Mouse (Mus musculus) intestine, postnatal 0 days (tissue): ENCODE data around the gene Usp4. TPM values are rescaled to one million over a fixed set of nuclear protein-coding genes. Genes with fewer than 3 reads are reported as not detected.
A peak's percentile ranks its signal among the peaks of the same experiment; 100 is the strongest.

Source experiments
- ATAC-seq: fragments of 200-750 bp; cut with Nextera tagmentation; 2 replicates; pipeline ENCODE4 v1.8.0; 2017; ENCODE audit warnings: mild to moderate bottlenecking, moderate TSS enrichment, moderate library complexity
- H3K27ac ChIP-seq: fragments of 300-500 bp; sonication (generic); 2 replicates; pipeline ENCODE4 v1.5.1; 2014; ENCODE audit warnings: mild to moderate bottlenecking, low read depth, low read length, moderate library complexity
- H3K27me3 ChIP-seq: fragments of 300-500 bp; sonication (generic); replicated peaks from 2 replicates; pipeline ENCODE4 v1.6.1; 2014; ENCODE audit warnings: low read length, mixed read lengths; ENCODE audit not compliant: control insufficient read depth, insufficient read depth
- H3K36me3 ChIP-seq: fragments of 300-500 bp; sonication (generic); 2 replicates; pipeline ENCODE4 v1.6.1; 2014; ENCODE audit warnings: mild to moderate bottlenecking, moderate library complexity; ENCODE audit not compliant: control insufficient read depth, insufficient read depth
- H3K4me1 ChIP-seq: fragments of 300-500 bp; sonication (generic); replicated peaks from 2 replicates; pipeline ENCODE4 v1.6.1; 2014; ENCODE audit warnings: antibody characterized with exemption, low read length, mixed read lengths; ENCODE audit not compliant: control insufficient read depth, insufficient read depth
- H3K4me2 ChIP-seq: fragments of 300-500 bp; sonication (generic); replicated peaks from 2 replicates; pipeline ENCODE4 v1.6.1; 2014; ENCODE audit warnings: low read depth, mild to moderate bottlenecking, moderate library complexity
- H3K4me3 ChIP-seq: fragments of 300-500 bp; sonication (generic); 2 replicates; pipeline ENCODE4 v1.5.1; 2014; ENCODE audit warnings: low read depth, low read length
- H3K9ac ChIP-seq: fragments of 300-500 bp; sonication (generic); 2 replicates; pipeline ENCODE4 v1.6.1; 2014; ENCODE audit warnings: mild to moderate bottlenecking, low read depth, low read length
- H3K9me3 ChIP-seq: fragments of 300-500 bp; sonication (generic); 2 replicates; pipeline ENCODE4 v1.6.1; 2016; ENCODE audit warnings: mixed run types; ENCODE audit not compliant: control insufficient read depth
- CTCF ChIP-seq: sonication (generic); IDR thresholded peaks from 2 replicates; pipeline ENCODE4 v1.5.1; 2016; ENCODE audit warnings: low read depth, mild to moderate bottlenecking, control low read depth, antibody characterized with exemption, moderate library complexity
- WGBS: fragments of 180-500 bp; shearing (Covaris S2); extraction: QIAGEN DNeasy Blood & Tissue Kit; methylation state at CpG from one replicate; pipeline ENCODE4 v1.1.7; 2014; 5-methylcytosine and 5-hydroxymethylcytosine counted together
- polyA plus RNA-seq: library from polyadenylated mRNA; unstranded; fragments of >200 nt; fragmentation: Nextera tagmentation; extraction: Ambion mirVana; gene quantifications from 2 replicates; pipeline ENCODE4 v1.2.1, GENCODE M21; 2015

Gene Usp4
- polyA plus RNA-seq, result 44.9 and 45.2 TPM in 2 replicates

DNA sequence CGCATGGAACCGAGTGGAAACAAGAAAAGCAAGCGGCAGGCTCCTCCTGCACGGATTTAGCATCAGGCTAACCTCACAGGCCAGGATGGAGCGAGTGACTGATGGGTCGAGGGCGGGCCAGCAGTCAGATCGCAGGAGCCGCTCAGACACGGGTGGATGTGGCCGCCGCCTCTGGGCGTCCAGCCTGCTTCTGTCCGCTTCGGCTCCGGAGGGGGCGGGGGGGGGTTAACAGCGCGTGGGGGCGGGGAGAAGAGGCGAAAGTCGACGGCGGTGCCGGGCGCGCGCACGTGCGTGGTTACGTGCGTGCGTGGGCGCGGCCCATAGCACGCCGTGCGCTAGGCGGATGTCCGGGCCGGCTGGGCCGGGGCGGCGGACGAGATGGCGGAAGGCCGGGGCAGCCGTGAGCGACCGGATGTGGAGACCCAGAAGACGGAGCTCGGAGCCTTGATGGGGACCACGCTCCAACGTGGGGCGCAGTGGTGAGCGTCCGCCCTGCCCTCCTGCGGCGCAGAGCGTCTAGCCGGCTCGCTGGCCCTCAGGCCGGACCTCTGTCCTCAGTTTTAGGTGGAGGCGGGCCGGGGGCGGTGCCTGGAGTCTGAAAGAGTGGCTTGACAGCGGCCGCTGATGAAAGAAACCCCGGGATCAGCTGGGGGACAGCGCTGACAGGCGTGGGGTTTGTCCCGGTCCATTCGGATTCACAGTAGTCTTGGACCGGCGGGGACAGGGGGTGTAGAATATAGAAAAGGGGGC lies at the start of gene Usp4:
TSS of gene Usp4 (plus strand) at position 314 of the 750 bp plus-strand sequence.
- H3K4me3 ChIP-seq, result peak within 1 kb of the TSS; percentile 68
- no peaks in the 10 kb centered on the region for H3K9me3 ChIP-seq
- H3K27ac ChIP-seq, result peak within 1 kb of the TSS; percentile 90
- H3K4me1 ChIP-seq, result no peaks in the 10 kb centered on the region
- 0 out of 2 replicates have a peak, but pooled peaks have one; percentile 25 for TF ChIP-seq CTCF
- H3K4me2 ChIP-seq, result peak within 1 kb of the TSS; percentile 79
- under 1% methylated on average over 74 of the region's 75 CpGs for WGBS
- peak within 1 kb of the TSS; percentile 63 for H3K9ac ChIP-seq
- H3K27me3 ChIP-seq, result no peaks in the 10 kb centered on the region
- peak; percentile 91 for ATAC-seq
- peaks cover 21% of the 10 kb centered on the region for H3K36me3 ChIP-seq

DNA sequence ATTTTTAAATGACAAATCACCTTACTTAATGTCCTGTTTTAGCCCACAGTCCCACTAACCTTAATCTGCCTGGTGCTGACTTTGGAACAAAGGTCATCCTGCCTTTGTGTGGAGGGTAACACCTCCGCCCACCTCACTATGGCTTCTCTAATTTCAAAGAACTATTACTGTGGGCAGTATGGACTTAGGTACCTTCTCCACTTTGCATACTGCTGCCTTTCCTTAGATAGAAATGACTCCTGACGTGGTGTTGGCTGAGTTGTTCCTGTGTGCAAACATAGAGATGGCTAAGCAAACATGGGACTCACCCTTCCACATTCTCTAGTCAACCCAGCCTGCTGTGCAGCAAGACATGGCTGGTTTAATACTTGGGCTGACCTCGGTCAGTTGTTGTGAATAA lies 45.8 kb upstream of the Usp4 start:
- Histone ChIP-seq H3K4me2 (no peak overlapping the region), H3K9ac (no peak overlapping the region), H3K27me3 (no peaks in the 10 kb centered on the region), H3K9me3 (no peaks in the 10 kb centered on the region), H3K4me1 (0 out of 2 replicates have a peak, but pooled peaks cover 5% of the 10 kb centered on the region), H3K36me3 (peaks cover 22% of the 10 kb centered on the region), H3K27ac (no peak overlapping the region), H3K4me3 (no peak overlapping the region)
- WGBS, result 51% methylated on average over 3 of the region's 3 CpGs
- no peak for ATAC-seq
- no peak for TF ChIP-seq CTCF

DNA sequence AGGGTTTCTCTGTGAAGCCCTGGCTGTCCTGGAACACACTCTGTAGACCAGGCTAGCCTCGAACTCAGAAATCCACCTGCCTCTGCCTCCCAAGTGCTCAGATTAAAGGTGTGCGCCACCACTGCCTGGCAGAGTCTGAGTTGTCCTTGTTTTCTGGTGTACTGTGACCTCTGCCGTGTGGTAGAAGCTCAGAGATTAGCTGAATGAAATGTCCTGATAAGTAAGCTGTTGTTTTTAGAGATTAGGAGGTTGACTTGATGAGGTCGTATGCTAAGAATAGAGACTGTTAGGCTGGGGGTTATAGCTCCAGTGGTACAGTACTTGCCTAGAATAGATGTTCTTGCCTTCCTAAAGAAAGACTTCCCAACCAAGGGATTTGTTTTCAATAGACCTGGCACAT lies 42.9 kb upstream of the Usp4 start:
- peak overlapping the region; percentile 77 for H3K4me2 ChIP-seq
- H3K9ac ChIP-seq, result no peak overlapping the region
- WGBS, result 56% methylated on average over 4 of the region's 4 CpGs

DNA sequence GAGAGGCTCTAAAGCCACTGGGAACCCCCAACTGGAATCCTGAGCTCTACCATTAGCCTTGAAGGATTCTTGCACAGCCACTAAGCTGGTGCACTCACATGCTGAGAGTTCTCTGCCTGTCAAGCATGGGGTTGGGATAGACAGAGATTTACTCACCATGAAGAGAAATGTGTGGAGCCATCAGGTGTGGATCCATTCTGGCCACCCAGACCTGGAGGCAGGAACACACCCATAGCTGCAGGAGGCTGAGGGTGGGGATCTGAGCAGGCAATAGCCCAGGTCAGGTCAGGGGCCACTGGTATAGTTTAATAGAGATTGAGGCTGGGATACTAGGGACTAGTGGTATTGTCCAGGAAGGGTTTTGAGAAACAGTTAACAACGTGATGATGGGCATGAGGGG lies 42.5 kb upstream of the Usp4 start:
- no peak for ATAC-seq
- WGBS, result 0% methylated on average over 1 of the region's 1 CpGs
- Histone ChIP-seq H3K4me1 (peaks cover 5% of the 10 kb centered on the region; the same call in 1 of the 2 replicates), H3K36me3 (peaks cover 17% of the 10 kb centered on the region), H3K4me2 (peak overlapping the region; percentile 77), H3K27me3 (no peaks in the 10 kb centered on the region), H3K9me3 (no peaks in the 10 kb centered on the region), H3K27ac (peak overlapping the region; percentile 94), H3K9ac (peak overlapping the region; percentile 71), H3K4me3 (peak overlapping the region; percentile 72)
- no peak for TF ChIP-seq CTCF

More for the DNA sequence above, 42.9 kb upstream of the Usp4 start:
- Histone ChIP-seq H3K4me3 (no peak overlapping the region), H3K27me3 (no peaks in the 10 kb centered on the region), H3K27ac (peak overlapping the region; percentile 94; the same call in 1 of the 2 replicates), H3K9me3 (no peaks in the 10 kb centered on the region), H3K4me1 (peaks cover 5% of the 10 kb centered on the region; the same call in 1 of the 2 replicates), H3K36me3 (peaks cover 17% of the 10 kb centered on the region)
- no peak for ATAC-seq
- no peak for TF ChIP-seq CTCF

DNA sequence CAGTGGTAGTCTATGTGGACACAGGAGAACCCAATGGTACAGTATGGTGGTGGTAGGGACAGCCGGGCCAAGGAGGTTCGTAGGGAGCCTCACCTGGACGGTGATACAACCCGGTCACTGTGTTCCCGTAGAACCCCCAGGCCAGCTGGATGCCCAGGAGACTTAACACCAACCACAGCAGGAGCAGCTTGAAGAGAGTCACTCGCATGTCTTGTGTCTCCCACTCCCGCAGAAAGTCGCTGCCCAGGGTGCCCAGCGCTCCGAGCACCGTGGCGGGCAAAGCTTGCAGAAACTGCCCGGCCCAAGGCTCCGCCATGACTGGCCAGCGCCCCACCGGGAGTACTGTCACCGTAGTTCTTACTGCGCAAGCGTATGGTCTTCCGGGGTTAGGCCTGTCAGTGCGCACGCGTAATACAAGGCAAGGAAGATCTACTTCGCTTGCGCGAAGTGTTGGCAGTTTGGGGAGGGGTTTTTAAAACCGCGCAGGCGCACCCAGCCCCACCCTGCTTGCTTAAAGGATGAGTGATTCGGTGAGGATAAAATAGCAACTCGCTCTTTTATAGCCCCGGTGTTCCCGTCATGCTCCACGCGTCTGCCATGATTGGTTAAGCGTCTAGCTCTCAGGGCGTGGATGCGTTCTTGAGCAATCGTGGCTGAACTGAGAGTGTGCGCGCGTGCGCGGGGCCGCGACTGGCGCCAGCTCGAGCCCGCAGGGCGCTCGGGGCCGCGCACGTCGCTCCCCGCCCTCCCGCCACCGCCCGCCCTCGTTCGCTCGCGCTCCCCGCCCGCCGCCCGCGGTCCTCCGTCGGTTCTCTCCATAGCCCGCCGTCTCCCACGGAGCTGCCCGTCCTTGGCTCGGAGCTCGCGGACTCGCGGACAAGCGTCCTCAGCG lies 41.8 kb upstream of the Usp4 start, which contains the start of the genes Rhoa and Tcta:
TSS of gene Rhoa (plus strand) at position 501 of the 892 bp plus-strand sequence.
TSS of gene Tcta (minus strand) at position 532 of the 892 bp plus-strand sequence.
- Histone ChIP-seq H3K4me2 (peak within 1 kb of the TSS; percentile 77), H3K4me3 (peak within 1 kb of the TSS; percentile 72), H3K36me3 (peaks cover 16% of the 10 kb centered on the region), H3K27me3 (no peaks in the 10 kb centered on the region), H3K9me3 (no peaks in the 10 kb centered on the region), H3K4me1 (peaks cover 5% of the 10 kb centered on the region; the same call in 1 of the 2 replicates), H3K27ac (peak within 1 kb of the TSS; percentile 98), H3K9ac (peak within 1 kb of the TSS; percentile 89)
- 0 out of 2 replicates have a peak, but pooled peaks have one; percentile 7 for TF ChIP-seq CTCF
- WGBS, result under 1% methylated on average over 81 of the region's 81 CpGs
- ATAC-seq, result peak; percentile 91

DNA sequence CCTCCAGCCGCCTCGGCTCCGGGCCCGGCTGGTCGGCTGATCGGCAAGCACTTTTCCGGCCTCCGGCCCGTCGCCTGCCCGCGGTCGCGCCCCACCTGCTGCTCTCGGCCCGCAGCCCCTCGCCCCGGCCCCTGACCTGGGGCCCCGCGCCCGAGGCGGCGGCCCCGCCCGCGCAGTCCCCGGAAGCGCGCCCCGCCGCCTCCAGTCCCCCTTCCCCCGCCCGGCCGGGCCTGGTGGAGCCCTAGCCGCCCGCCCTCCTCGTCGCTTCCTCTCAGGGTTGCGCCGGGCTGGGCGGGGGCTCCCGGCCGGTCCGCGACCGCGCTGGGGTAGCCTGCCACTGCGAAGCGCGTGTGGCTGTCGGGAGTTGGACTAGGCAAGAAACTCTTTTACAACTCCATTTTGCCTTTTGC lies 41.1 kb upstream of the Usp4 start:
- peaks cover 13% of the 10 kb centered on the region for H3K36me3 ChIP-seq
- ATAC-seq, result peak; percentile 71
- peak overlapping the region; percentile 65 for H3K4me2 ChIP-seq
- H3K4me3 ChIP-seq, result peak overlapping the region; percentile 72
- WGBS, result 1% methylated on average over 49 of the region's 51 CpGs
- peak overlapping the region; percentile 89 for H3K9ac ChIP-seq
- peaks cover 5% of the 10 kb centered on the region; the same call in 1 of the 2 replicates for H3K4me1 ChIP-seq
- no peak for TF ChIP-seq CTCF
- H3K9me3 ChIP-seq, result no peaks in the 10 kb centered on the region
- H3K27me3 ChIP-seq, result no peaks in the 10 kb centered on the region
- peak overlapping the region; percentile 98 for H3K27ac ChIP-seq
